Mouse (Mus musculus): Measurements from ENCODE around the gene Pxn. TPM values are rescaled to one million over a fixed set of nuclear protein-coding genes. Genes with fewer than 3 reads are reported as not detected.
"Not testable (repeated sequence)": the region's sequence is repeated elsewhere in the genome, so short reads cannot be mapped to it uniquely, and the experiment has no call there.

Pxn gene
- polyA plus RNA-seq, 1 experiment, result 25.7 TPM

DNA sequence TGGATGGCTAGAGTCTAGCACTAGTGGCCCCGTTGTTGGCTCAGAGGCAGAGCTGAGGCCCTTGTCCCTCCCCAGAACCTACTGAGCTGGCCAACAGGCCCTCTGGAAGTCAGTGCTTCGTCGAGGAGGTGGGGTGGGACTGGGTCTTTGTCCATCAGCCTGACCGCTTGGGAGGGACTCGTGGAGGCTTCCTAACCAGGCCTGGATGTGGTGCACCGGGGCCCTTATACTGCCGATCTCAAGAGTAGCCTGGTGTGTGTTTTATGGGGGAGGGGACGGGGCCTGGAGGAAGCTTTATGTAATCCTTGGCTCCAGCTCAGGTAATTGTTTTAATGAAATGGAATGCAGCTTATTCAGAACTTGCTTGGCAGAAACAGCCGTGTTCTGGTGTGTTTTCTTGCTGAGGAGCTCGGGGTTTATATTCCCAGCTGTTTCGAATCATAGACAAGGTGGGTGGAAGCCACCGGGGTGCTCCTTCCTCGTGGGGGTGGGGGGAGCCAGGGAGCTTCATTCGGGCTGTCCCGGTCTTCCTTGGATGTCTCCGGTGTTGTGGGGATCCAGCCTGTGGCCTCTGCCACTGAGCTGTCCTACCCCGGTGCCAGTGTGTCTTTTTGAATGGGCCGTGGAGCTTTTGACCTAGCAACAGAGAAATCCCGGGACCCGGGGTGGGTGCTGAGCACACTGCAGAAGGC, 8.6 kb downstream of the Pxn start:
- Histone ChIP-seq H3K27ac (ENCODE audit: insufficient read depth, low read length) (peak overlapping the region; percentile 48), H3K4me1 (ENCODE audit: control insufficient read depth, insufficient read depth, low read length) (peaks cover 13% of the 10 kb centered on the region), H3K4me3 (ENCODE audit: insufficient read depth, low read length) (no peak overlapping the region)
- TF ChIP-seq CTCF (IDR thresholded peaks at IDR 0.05; ENCODE audit: borderline replicate concordance, insufficient read depth, low read length), result no peak

DNA sequence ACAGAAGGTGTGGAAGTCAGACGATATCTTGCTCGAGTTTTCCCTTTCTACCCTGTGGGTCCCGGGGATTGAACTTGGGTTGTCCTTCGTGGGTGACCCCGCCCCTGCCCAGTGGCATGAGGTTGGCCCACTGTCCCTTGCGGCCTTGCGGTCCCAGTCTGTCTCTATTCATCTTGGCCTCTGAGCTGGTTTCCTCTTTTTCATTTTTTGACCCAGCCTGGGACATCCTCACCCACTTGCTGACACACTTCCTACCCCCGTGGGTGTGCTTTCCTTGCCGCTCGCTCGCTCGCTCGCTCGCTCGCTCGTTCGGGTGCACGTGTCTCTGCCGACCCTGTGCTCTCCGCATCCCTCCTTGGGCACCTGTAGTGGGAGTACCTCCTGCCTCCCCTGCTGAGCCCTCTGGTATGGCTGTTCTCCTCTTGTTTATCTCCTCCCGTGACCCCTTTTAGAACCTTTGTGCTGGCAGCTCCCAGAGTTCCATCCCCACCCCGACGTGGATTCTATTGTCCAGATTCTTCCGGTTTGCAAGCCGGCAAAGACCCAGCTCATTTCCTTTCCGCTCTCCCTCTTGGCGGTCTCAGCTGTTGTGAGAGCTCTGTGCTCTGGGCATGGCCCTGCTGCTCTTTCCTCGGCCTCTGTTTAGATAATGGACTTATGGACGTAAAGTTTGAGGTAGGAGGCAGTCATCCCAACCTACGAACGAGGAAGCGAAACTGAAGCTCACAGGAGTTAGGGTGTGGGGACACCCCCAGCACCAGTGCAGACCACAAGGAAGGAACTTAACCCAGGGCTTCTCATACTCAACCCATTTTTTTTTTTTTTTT, 9.8 kb downstream of the Pxn start:
- H3K4me3 ChIP-seq (ENCODE audit: insufficient read depth, low read length), result no peak overlapping the region
- no peak overlapping the region for H3K27ac ChIP-seq (ENCODE audit: insufficient read depth, low read length)
- TF ChIP-seq CTCF (IDR thresholded peaks at IDR 0.05; ENCODE audit: borderline replicate concordance, insufficient read depth, low read length) (no peak), POLR2A (IDR thresholded peaks at IDR 0.05; ENCODE audit: low read depth, low read length) (no peak)
- H3K4me1 ChIP-seq (ENCODE audit: control insufficient read depth, insufficient read depth, low read length), result peaks cover 13% of the 10 kb centered on the region

DNA sequence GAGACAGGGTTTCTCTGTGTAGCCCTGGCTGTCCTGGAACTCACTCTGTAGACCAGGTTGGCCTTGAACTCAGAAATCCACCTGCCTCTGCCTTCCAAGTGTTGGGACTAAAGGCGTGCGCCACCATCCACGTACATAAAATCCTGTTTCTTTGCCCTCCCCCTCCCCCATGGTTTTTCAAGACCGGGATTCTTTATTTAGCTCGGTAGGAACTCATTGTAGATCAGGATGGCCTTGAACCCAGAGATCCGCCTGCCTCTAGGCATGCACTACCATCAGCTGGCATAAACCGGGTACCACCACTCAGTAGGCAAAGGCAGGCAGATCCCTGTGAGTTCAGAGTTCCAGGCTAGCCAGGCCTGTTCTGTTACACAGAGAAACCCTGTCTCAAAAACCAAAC, 10.4 kb downstream of the Pxn start:
- no peak overlapping the region for H3K27ac ChIP-seq (ENCODE audit: insufficient read depth, low read length)
- H3K4me3 ChIP-seq (ENCODE audit: insufficient read depth, low read length), result no peak overlapping the region
- TF ChIP-seq CTCF (IDR thresholded peaks at IDR 0.05; ENCODE audit: borderline replicate concordance, insufficient read depth, low read length), result no peak
- TF ChIP-seq POLR2A (IDR thresholded peaks at IDR 0.05; ENCODE audit: low read depth, low read length), result no peak
- peaks cover 16% of the 10 kb centered on the region for H3K4me1 ChIP-seq (ENCODE audit: control insufficient read depth, insufficient read depth, low read length)

DNA sequence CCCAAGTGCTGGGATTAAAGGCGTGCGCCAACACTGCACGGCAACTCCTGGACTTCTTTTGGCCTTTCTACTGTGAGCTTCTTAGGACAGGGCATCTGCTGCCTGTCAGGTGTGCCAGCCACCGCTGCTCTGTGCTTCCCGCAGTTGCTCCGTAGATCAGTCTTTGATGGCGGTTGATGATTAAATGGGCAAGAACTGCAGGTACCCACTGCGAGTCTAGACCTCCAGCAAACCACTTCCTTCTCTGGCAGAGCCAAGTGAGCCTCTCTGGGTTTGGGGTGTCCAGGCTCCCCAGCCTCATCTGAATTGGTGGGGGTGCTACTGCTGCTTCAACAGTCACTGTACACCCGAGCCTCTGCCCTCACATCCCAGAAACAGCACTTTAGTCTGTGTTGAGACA, 11.0 kb downstream of the Pxn start:
- no peak for TF ChIP-seq POLR2A (IDR thresholded peaks at IDR 0.05; ENCODE audit: low read depth, low read length)
- TF ChIP-seq CTCF (IDR thresholded peaks at IDR 0.05; ENCODE audit: borderline replicate concordance, insufficient read depth, low read length), result no peak
- Histone ChIP-seq H3K27ac (ENCODE audit: insufficient read depth, low read length) (no peak overlapping the region), H3K4me1 (ENCODE audit: control insufficient read depth, insufficient read depth, low read length) (peaks cover 21% of the 10 kb centered on the region), H3K4me3 (ENCODE audit: insufficient read depth, low read length) (no peak overlapping the region)

DNA sequence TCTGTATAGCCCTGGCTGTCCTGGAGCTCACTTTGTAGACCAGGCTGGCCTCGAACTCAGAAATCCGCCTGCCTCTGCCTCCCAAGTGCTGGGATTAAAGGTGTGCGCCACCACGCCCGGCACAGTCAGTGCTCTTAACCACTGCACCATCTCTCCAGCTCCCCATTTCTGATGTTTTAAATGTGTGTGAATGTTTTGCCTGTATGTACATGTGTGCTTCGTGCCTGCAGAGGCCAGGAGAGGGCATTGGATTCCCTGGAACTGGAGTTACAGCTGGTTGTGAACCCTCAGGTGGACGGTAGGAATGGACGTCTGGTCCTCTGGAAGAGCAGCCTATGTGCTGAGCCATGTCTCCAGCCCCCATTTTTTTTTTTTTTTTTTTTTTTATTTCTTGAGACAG, 11.7 kb downstream of the Pxn start:
- not testable (repeated sequence) for H3K4me3 ChIP-seq (ENCODE audit: insufficient read depth, low read length); H3K27ac ChIP-seq (ENCODE audit: insufficient read depth, low read length)
- H3K4me1 ChIP-seq (ENCODE audit: control insufficient read depth, insufficient read depth, low read length), result peaks cover 23% of the 10 kb centered on the region

DNA sequence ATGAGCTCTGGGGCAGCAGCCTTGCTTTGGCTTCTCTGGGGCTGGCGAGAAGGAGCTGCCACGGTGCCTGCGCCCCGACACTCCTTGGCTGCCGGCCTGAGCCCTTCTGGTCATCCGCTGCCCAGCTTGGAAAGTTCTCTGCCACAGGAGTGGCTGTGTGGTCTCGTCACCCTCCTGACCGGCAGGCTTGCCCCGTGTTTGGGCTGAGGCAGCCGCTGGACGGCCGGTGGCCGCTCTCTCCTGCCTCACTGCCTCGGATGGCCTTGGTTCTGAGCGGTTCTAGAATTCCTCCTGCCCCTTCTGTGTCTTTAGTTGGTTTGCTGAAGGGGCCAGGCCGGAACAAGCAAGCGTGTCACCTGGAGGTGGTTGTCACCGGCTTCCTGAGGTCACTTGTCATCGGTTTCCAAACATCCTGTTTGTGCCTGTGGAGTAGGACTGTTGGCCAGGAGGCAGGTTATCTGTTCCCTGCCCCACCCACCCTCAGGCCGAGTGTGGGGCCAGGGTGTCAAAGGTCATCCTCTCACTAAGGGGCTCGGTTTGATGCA, 13.9 kb downstream of the Pxn start:
- Histone ChIP-seq H3K4me1 (ENCODE audit: control insufficient read depth, insufficient read depth, low read length) (peaks cover 26% of the 10 kb centered on the region), H3K4me3 (ENCODE audit: insufficient read depth, low read length) (no peak overlapping the region), H3K27ac (ENCODE audit: insufficient read depth, low read length) (no peak overlapping the region)
- TF ChIP-seq POLR2A (IDR thresholded peaks at IDR 0.05; ENCODE audit: low read depth, low read length) (no peak), CTCF (IDR thresholded peaks at IDR 0.05; ENCODE audit: borderline replicate concordance, insufficient read depth, low read length) (no peak)

DNA sequence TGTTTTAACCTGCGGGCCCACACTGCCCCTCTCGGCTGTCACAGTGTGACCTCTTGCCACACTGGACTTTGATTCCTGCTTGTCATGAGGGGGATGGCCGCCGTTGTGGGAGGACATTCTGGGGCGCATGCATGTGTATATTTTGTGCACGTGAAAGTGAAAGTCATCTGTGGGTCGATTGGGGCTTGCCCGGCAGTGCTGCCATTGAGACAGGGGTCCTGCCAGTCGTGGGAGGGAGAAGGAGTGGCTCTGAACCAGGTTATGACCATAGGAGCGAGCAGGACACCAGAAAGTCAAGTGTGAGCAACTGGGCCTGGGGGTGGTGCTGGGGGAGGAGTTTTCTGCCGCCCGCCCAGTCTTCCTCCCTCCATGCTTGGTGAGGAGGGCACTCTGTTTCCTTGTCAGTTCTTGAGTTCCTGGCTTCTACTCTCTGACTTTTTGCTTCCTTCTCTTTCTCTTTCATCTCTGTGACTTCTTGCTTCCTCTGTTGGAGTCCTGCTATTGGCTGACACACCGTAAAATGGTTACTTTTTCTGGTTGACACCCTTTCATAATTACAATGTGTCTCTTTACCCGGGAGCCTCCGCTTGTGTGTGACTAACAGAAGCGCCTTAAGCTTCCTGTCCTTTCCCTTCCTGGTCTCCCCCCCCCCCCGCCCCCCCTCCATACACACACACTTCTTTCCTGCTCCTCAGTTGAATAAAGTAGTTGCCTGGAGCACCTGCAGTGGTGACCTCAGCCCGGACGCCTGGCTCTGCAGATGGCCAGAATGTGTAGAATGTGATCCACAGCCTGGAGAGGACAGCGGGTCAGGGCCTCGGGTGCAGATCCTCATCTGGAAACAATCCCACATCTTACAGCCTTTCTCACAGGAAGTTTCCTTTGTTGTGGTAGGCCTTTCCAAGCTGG, 15.3 kb downstream of the Pxn start:
- H3K4me1 ChIP-seq (ENCODE audit: control insufficient read depth, insufficient read depth, low read length), result peaks cover 24% of the 10 kb centered on the region
- TF ChIP-seq POLR2A (IDR thresholded peaks at IDR 0.05; ENCODE audit: low read depth, low read length), result no peak
- TF ChIP-seq CTCF (IDR thresholded peaks at IDR 0.05; ENCODE audit: borderline replicate concordance, insufficient read depth, low read length), result no peak
- no peak overlapping the region for H3K4me3 ChIP-seq (ENCODE audit: insufficient read depth, low read length)
- H3K27ac ChIP-seq (ENCODE audit: insufficient read depth, low read length), result no peak overlapping the region

DNA sequence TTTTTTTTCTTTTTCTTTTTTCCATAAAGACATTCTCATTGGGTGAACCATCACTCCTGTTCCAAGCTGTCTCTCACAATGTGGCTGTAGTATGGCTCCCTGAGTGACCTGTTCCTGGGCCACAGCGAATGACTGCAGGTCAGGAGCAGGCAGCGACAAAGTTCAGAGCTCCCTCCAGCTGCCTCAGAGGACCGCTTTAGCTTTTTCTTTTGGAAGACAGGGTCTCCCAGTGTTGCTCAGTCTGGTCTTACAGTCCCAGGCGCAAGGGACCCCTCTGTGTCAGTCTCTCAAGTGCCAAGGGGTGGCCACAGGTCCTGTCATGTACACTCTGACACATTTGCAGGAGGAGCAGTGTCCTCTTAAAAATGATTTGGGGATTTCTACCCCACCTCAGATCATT, 16.1 kb downstream of the Pxn start:
- Histone ChIP-seq H3K27ac (ENCODE audit: insufficient read depth, low read length) (no peak overlapping the region), H3K4me1 (ENCODE audit: control insufficient read depth, insufficient read depth, low read length) (peaks cover 24% of the 10 kb centered on the region), H3K4me3 (ENCODE audit: insufficient read depth, low read length) (no peak overlapping the region)
- TF ChIP-seq CTCF (IDR thresholded peaks at IDR 0.05; ENCODE audit: borderline replicate concordance, insufficient read depth, low read length), result no peak
- TF ChIP-seq POLR2A (IDR thresholded peaks at IDR 0.05; ENCODE audit: low read depth, low read length), result no peak

DNA sequence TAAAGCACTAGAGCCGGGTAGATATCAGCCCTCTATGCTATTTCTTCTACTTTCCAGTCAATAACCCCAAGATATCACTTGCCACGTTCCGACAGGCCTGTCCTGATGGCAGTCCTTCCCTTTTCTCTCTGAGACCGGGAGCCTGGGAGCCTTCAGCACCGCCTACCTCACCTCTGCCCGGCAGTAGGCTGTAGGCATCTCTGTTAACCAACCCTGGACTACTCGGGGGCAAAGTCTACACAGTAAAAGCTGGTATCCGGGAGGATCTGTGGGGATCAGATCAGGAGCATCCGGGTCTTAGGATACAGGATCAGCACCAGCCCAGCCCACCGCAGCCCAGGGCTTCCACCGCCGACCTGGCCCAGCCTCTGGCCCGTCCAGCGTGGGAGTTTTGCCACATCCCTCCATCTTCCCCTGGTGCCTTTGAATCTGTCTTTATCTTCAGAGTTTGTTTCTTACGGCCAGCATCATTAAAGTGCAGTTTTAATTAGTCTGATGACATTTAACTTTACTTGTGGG, 16.6 kb downstream of the Pxn start:
- H3K27ac ChIP-seq (ENCODE audit: insufficient read depth, low read length), result no peak overlapping the region
- TF ChIP-seq CTCF (IDR thresholded peaks at IDR 0.05; ENCODE audit: borderline replicate concordance, insufficient read depth, low read length) (no peak), POLR2A (IDR thresholded peaks at IDR 0.05; ENCODE audit: low read depth, low read length) (no peak)
- H3K4me3 ChIP-seq (ENCODE audit: insufficient read depth, low read length), result no peak overlapping the region
- peaks cover 24% of the 10 kb centered on the region for H3K4me1 ChIP-seq (ENCODE audit: control insufficient read depth, insufficient read depth, low read length)

Data from embryonic fibroblast, embryonic 13.5 days (primary cell).